Mouse (Mus musculus) MEL (cell line): ENCODE data around the gene Mef2b. TPM values are rescaled to one million over a fixed set of nuclear protein-coding genes. Genes with fewer than 3 reads are reported as not detected.

Experiments used
- DNase-seq: peaks from one replicate; pipeline ENCODE4 v3.0.0; 2011; ENCODE audit warnings: low read depth, low spot score
- H3K27ac ChIP-seq: 2 replicates; pipeline ENCODE4 v1.5.1; 2012; ENCODE audit warnings: low read depth, mild to moderate bottlenecking, control low read depth, low read length, moderate library complexity; ENCODE audit not compliant: control insufficient read depth
- H3K27me3 ChIP-seq, 2 experiments: fragments of 150-350 bp in 1 of 2; sonication (generic) in 1 of 2; 2 replicates each; pipeline ENCODE4 v1.6.1; 2012; ENCODE audit warnings: low read length in 2 of 2, mild to moderate bottlenecking in 2 of 2, improper control_type of control experiment in 1 of 2, moderate library complexity in 1 of 2; ENCODE audit not compliant: insufficient read depth in 2 of 2, control insufficient read depth in 1 of 2
- H3K36me3 ChIP-seq, 2 experiments: 2 replicates each; pipeline ENCODE4 v1.6.1; 2012 to 2014; ENCODE audit warnings: low read length in 2 of 2, improper control_type of control experiment in 1 of 2, inconsistent platforms in 1 of 2, mild to moderate bottlenecking in 1 of 2; ENCODE audit not compliant: insufficient read depth in 2 of 2, control insufficient read depth in 1 of 2
- H3K4me1 ChIP-seq, 2 experiments: fragments of 150-350 bp in 1 of 2; sonication (generic) in 1 of 2; 2 replicates each; pipeline ENCODE4 v1.6.1; 2012; ENCODE audit warnings: low read length in 2 of 2, improper control_type of control experiment in 1 of 2, mild to moderate bottlenecking in 1 of 2; ENCODE audit not compliant: insufficient read depth in 2 of 2, control insufficient read depth in 1 of 2
- H3K4me3 ChIP-seq, 2 experiments: fragments of 150-350 bp in 1 of 2; sonication (generic) in 1 of 2; 2 replicates each; pipeline ENCODE4 v1.5.1; 2012; ENCODE audit warnings: low read depth in 2 of 2, low read length in 2 of 2, mild to moderate bottlenecking in 2 of 2, moderate library complexity in 2 of 2, control low read depth in 1 of 2, improper control_type of control experiment in 1 of 2; ENCODE audit not compliant: control insufficient read depth in 1 of 2, insufficient read depth in 1 of 2
- H3K79me2 ChIP-seq: 2 replicates; pipeline ENCODE4 v1.6.1; 2012; ENCODE audit warnings: mild to moderate bottlenecking, low read length, moderate library complexity; ENCODE audit not compliant: control insufficient read depth, poor library complexity, insufficient read depth
- H3K9ac ChIP-seq: 2 replicates; pipeline ENCODE4 v1.6.1; 2012; ENCODE audit warnings: low read depth, mild to moderate bottlenecking, control low read depth, low read length, moderate library complexity; ENCODE audit not compliant: control insufficient read depth, poor library complexity, severe bottlenecking
- H3K9me3 ChIP-seq: fragments of 150-350 bp; sonication (generic); replicated peaks from 2 replicates; pipeline ENCODE4 v1.6.1; 2012; ENCODE audit warnings: mild to moderate bottlenecking, low read length, improper control_type of control experiment, moderate library complexity; ENCODE audit not compliant: insufficient read depth
- CHD1 ChIP-seq: IDR thresholded peaks from 2 replicates; pipeline ENCODE4 v1.6.1; 2012; ENCODE audit warnings: low read depth, mild to moderate bottlenecking, inconsistent platforms, low read length, improper control_type of control experiment
- E2F4 ChIP-seq: IDR thresholded peaks from 2 replicates; pipeline ENCODE4 v1.6.1; 2011; ENCODE audit warnings: low read depth, low read length, improper control_type of control experiment, borderline replicate concordance
- EP300 ChIP-seq, 2 experiments: IDR thresholded peaks; 2 replicates each; pipeline ENCODE4 v1.6.1; 2011; ENCODE audit warnings: improper control_type of control experiment in 2 of 2, low read length in 2 of 2, low read depth in 1 of 2, mild to moderate bottlenecking in 1 of 2
- ETS1 ChIP-seq: IDR thresholded peaks from 2 replicates; pipeline ENCODE4 v1.6.1; 2012; ENCODE audit warnings: low read depth, mild to moderate bottlenecking, inconsistent platforms, low read length, improper control_type of control experiment, moderate library complexity
- HCFC1 ChIP-seq: IDR thresholded peaks from 2 replicates; pipeline ENCODE4 v1.6.1; 2012; ENCODE audit warnings: low read depth, mild to moderate bottlenecking, inconsistent platforms, low read length, improper control_type of control experiment, moderate library complexity
- JUND ChIP-seq: IDR thresholded peaks from 2 replicates; pipeline ENCODE4 v1.6.1; 2011; ENCODE audit warnings: low read depth, mild to moderate bottlenecking, improper control_type of control experiment, low read length
- KAT2A ChIP-seq: conservative IDR thresholded peaks from 2 replicates; pipeline ENCODE4 v1.6.1; 2012; ENCODE audit warnings: low read depth, low read length, improper control_type of control experiment, inconsistent platforms
- MYC ChIP-seq: IDR thresholded peaks from 2 replicates; pipeline ENCODE4 v1.6.1; 2011; ENCODE audit warnings: low read depth, mild to moderate bottlenecking, low read length, improper control_type of control experiment, moderate library complexity
- POLR2AphosphoS2 ChIP-seq: IDR thresholded peaks from 2 replicates; pipeline ENCODE4 v1.6.1; 2011; ENCODE audit warnings: low read length, improper control_type of control experiment
- RAD21 ChIP-seq: IDR thresholded peaks from 2 replicates; pipeline ENCODE4 v1.6.1; 2011; ENCODE audit warnings: mild to moderate bottlenecking, low read depth, low read length, improper control_type of control experiment
- RCOR1 ChIP-seq: IDR thresholded peaks from 2 replicates; pipeline ENCODE4 v1.6.1; 2012; ENCODE audit warnings: low read depth, mild to moderate bottlenecking, inconsistent platforms, low read length, improper control_type of control experiment
- SIN3A ChIP-seq: IDR thresholded peaks from 2 replicates; pipeline ENCODE4 v1.6.1; 2012; ENCODE audit warnings: low read length, improper control_type of control experiment, inconsistent platforms
- SMC3 ChIP-seq: IDR thresholded peaks from 2 replicates; pipeline ENCODE4 v1.6.1; 2011; ENCODE audit warnings: low read depth, low read length, improper control_type of control experiment
- TAL1 ChIP-seq: IDR thresholded peaks from 2 replicates; pipeline ENCODE4 v1.6.1; 2012; ENCODE audit warnings: mild to moderate bottlenecking, inconsistent platforms, low read length, moderate library complexity, mixed read lengths
- TCF12 ChIP-seq: IDR thresholded peaks from 2 replicates; pipeline ENCODE4 v1.6.1; 2014; ENCODE audit warnings: low read depth, mild to moderate bottlenecking, inconsistent platforms, low read length, improper control_type of control experiment, moderate library complexity
- UBTF ChIP-seq: IDR thresholded peaks from 2 replicates; pipeline ENCODE4 v1.6.1; 2012; ENCODE audit warnings: low read depth, mild to moderate bottlenecking, inconsistent platforms, low read length, improper control_type of control experiment, moderate library complexity, borderline replicate concordance; ENCODE audit not compliant: insufficient read depth
- ZC3H11A ChIP-seq: IDR thresholded peaks from 2 replicates; pipeline ENCODE4 v1.6.1; 2012; ENCODE audit warnings: low read depth, mild to moderate bottlenecking, inconsistent platforms, low read length, improper control_type of control experiment
- ZKSCAN1 ChIP-seq: IDR thresholded peaks from 2 replicates; pipeline ENCODE4 v1.6.1; 2012; ENCODE audit warnings: low read depth, mild to moderate bottlenecking, inconsistent platforms, low read length, improper control_type of control experiment, moderate library complexity
- ZMIZ1 ChIP-seq: IDR thresholded peaks from 2 replicates; pipeline ENCODE4 v1.6.1; 2012; ENCODE audit warnings: low read depth, mild to moderate bottlenecking, inconsistent platforms, low read length, improper control_type of control experiment, moderate library complexity
- ZNF384 ChIP-seq: IDR thresholded peaks from 2 replicates; pipeline ENCODE4 v1.6.1; 2012; ENCODE audit warnings: low read depth, mild to moderate bottlenecking, inconsistent platforms, low read length, improper control_type of control experiment
- polyA plus RNA-seq, 2 experiments: library from polyadenylated mRNA; stranded (reverse) in 1 of 2; unstranded in 1 of 2; fragments of >175 nt in 1 of 2; fragments of >200 nt in 1 of 2; gene quantifications; 2 replicates each; pipeline versions ENCODE4 v1.2.1 to v1.2.4; 2012; ENCODE audit warnings: low replicate concordance in 2 of 2, low read depth in 1 of 2; ENCODE audit not compliant: insufficient read length in 2 of 2, insufficient read depth in 1 of 2, missing spikeins in 1 of 2
- total RNA-seq: library from RNA; depleted of rRNA; stranded (reverse); fragments of 300-350 nt; gene quantifications from 2 replicates; pipeline ENCODE4 v1.2.3, GENCODE M21; 2012

The Mef2b gene
- total and polyA plus RNA-seq, 3 experiments, result 2.0 to 6.5 TPM; not detected in 1

GRCm38 (mm10) chr8:70210538-70210937, 71.0 kb downstream of the Mef2b start:
- no peak overlapping the region for H3K9ac ChIP-seq
- TF ChIP-seq HCFC1, result no peak
- no peak for TF ChIP-seq TAL1
- TF ChIP-seq POLR2AphosphoS2, result no peak
- no peak for TF ChIP-seq ZKSCAN1
- no peak for TF ChIP-seq RAD21
- no peak for TF ChIP-seq RCOR1
- TF ChIP-seq SIN3A, result no peak
- TF ChIP-seq ZC3H11A, result no peak
- TF ChIP-seq JUND, result no peak
- no peak for TF ChIP-seq UBTF
- TF ChIP-seq ETS1, result no peak
- TF ChIP-seq E2F4, result no peak
- no peak for TF ChIP-seq KAT2A
- no peak for TF ChIP-seq EP300 (IDR thresholded peaks at IDR 0.05; ENCODE audit: low read depth in 1 of 2, low read length in 2 of 2)
- TF ChIP-seq MYC, result no peak
- TF ChIP-seq, all 39 proteins: peak for 0
- H3K36me3 ChIP-seq, result peaks cover 0 to 30% of the 10 kb centered on the region in 2 experiments; a peak in 2 of 4 replicates
- no peaks in the 10 kb centered on the region for H3K9me3 ChIP-seq
- peaks cover 25% of the 10 kb centered on the region for H3K79me2 ChIP-seq
- peaks cover 11 to 39% of the 10 kb centered on the region in 2 experiments for H3K4me1 ChIP-seq
- no peak for DNase-seq
- no peak overlapping the region for H3K4me3 ChIP-seq
- H3K27ac ChIP-seq, result no peak overlapping the region
- no peaks in the 10 kb centered on the region for H3K27me3 ChIP-seq

- H3K9me3 ChIP-seq, result no peaks in the 10 kb centered on the region
- H3K4me3 ChIP-seq, result peak overlapping the region; percentile 83 to 86
- no peak overlapping the region for H3K27ac ChIP-seq
- peak; percentile 16 for DNase-seq
- peaks cover 25% of the 10 kb centered on the region for H3K79me2 ChIP-seq
- H3K27me3 ChIP-seq, result no peaks in the 10 kb centered on the region
- H3K4me1 ChIP-seq, result peaks cover 11 to 39% of the 10 kb centered on the region in 2 experiments
- peaks cover 0 to 30% of the 10 kb centered on the region in 2 experiments; a peak in 2 of 4 replicates for H3K36me3 ChIP-seq
- H3K9ac ChIP-seq, result peak overlapping the region; percentile 79
- TF ChIP-seq ZNF384 (no peak), EP300 (IDR thresholded peaks at IDR 0.05; ENCODE audit: low read depth in 1 of 2, low read length in 2 of 2) (no peak), TAL1 (no peak), TCF12 (no peak), SMC3 (no peak), E2F4 (no peak), RAD21 (no peak), CHD1 (no peak), ZMIZ1 (no peak)
Measured at GRCm38 (mm10) chr8:70211275-70211674, 71.8 kb downstream of the Mef2b start.
